Mouse (Mus musculus): ENCODE data around the gene Mast4. TPM values are rescaled to one million over a fixed set of nuclear protein-coding genes. Genes with fewer than 3 reads are reported as not detected.
A peak's percentile ranks its signal among the peaks of the same experiment; 100 is the strongest.

Mast4 gene
- total RNA-seq, 1 experiment from 2014 or later = 60.8 TPM

- no peak for DNase-seq
These were observed 370.8 kb downstream of the Mast4 start for GRCm38 (mm10) chr13:102963471-102963870.

DNA sequence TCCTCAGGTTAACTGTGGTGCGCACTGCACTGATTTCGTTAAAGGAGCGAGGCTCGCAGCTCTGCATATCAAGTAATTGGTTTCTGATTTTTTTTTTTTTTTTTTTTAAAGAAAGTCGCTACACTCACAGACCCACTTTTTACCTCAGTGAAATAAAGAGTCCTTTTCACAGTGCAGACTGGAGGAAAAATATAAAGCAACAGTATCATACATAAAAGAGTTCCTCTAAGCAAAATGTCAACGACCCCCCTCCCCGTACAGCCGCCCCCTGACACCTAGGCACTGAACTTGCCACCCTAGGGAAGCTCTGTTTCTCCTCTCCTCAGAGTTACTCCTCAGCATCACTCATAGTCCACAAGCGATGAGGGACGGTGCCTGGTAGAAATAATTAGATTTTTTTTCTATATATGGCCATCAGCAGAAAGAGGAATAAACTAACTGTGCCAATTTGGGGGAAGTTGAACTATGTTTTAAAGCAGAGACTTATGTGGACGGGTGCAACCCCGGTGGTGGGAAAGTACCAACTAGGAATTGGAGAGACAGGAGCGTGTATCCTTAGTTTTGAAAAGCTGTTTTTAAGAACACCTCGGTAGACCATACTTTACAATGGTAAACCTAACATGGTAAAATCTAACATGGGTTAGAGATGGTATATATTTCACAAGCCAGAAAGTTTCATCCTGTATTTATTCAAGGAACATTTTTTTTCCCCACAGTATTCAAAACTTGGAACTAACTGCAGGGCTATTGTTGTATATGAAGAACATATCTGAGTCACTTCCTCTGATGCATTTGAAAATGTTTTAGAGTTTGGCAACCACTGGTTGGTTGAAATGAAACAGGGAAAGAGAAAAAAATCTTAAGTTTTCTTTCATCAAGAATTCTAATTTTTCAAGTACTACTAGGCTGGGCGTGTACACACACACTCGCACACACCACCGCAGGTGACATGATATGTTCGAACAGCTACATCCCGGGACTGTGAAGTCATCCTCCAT is 375.7 kb downstream of the Mast4 start:
- DNase-seq = no peak

GRCm38 (mm10) chr13:102957508-102958272 is 376.6 kb downstream of the Mast4 start:
- peak; percentile 42 for DNase-seq

DNA sequence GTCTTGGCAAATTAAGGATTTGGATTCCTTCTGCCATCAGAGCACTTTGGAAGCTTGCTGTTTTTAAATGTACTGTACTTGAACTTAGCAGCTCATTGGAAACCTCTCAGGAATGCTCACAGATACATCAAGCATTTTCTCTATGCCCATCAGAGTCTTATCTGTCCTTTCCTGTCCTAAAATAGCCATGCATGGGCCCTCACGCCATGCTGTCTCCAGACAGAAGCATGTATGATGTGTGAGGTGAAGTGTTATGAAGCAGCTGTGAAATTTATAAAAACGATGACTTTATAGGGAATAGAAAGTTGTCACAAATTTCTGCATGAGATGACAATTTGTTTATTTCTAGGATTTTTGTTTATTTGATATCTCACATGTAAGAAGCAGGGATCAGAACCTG is 378.8 kb downstream of the Mast4 start:
- no peak for DNase-seq

- DNase-seq = no peak
These were observed 384.5 kb downstream of the Mast4 start for GRCm38 (mm10) chr13:102949756-102950155.

- no peak for DNase-seq
These were observed 385.3 kb downstream of the Mast4 start for GRCm38 (mm10) chr13:102948966-102949365.

DNA sequence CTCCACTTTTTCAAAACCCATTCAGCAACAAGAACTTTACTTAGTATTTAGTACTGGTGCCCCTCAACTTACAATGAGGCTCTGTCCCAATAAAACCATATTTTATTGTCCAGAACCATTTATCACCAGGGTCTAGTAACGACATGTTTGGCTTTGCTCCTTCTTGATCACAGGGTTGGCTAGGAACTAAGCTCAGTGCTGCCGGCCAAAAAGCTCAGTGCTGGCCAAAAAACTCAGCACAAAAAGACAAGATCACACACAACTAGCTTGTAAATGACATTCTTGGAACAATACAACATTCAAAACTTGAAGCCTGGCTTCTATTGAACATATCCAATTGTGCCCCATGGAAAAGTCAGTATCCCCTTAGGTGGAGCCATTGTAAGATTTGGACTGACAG is 386.8 kb downstream of the Mast4 start:
- DNase-seq = no peak

DNA sequence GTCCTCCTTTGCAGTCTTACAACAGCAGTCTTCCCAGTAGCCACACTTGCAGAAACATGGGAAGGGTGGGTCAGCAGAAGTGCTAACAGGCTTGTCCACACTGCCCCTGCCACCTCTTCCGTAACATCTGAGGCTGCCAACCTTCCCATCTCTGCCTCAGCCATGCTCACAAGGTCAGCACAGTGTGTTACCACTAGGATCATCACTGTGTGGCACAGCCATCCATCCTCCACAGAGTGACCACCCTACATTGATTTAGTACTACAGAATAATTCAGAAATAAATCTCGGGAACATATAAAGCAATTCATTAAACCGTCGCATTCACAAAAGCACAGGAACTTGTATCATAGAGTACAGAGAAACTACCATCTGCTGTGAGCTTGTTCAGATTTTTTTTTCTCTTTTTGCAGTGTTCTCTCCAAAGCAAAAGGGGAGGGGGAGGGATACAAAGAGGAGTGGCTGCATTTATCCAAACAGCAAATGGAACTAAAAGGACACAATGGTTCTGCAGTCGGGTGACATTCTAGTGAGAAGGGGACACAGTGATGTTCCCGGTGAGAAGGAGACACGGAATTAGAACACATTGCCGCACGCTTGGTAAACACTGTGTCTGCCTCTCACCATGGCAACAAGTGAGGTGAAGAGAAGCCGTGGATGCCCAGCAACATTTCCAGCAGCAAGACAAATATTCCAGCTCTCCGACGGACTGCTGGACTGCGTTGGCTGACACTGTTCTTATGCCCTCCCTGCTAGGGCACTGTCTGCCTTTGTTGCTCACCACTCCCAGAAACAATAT is 388.1 kb downstream of the Mast4 start:
- DNase-seq = no peak

DNA sequence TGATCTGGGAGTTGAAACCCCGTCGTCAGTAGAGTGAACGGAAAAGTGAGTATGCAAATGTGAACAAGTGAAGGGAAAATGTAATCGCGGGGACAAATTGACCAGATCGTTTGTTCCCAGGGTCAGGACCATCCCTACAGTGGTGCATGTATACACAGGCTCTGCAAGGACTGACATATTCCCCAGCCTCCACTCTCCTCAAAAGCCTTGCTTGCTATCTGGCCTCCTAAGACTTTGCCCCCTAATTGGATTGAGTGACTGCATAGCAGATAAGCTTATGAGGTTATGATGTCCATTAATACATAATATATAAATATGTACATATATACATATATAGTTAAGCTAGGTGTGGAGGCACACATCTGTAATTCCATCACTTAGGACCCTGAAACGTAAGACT is 388.8 kb downstream of the Mast4 start:
- no peak for DNase-seq

- no peak for DNase-seq
These were observed 389.8 kb downstream of the Mast4 start for GRCm38 (mm10) chr13:102944516-102944915.

DNA sequence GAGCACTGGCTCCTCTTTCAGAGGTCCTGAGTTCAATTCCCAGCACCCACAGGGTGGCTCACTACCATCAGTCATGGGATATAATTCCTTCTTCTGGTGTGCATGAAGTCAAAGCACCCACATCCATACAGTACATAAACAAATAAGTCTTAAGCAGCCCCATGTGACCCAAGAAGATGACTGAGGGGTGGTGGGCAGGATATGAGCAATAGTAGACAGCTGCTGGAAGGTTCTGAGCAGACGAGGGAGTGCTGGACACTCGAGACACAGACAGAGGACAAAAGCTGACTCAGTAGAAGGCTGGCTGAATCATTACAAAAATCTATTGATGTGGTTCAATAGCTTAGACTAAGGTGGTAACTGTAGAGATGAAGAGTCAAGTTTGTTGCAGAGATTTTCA is 391.7 kb downstream of the Mast4 start:
- DNase-seq = no peak

DNA sequence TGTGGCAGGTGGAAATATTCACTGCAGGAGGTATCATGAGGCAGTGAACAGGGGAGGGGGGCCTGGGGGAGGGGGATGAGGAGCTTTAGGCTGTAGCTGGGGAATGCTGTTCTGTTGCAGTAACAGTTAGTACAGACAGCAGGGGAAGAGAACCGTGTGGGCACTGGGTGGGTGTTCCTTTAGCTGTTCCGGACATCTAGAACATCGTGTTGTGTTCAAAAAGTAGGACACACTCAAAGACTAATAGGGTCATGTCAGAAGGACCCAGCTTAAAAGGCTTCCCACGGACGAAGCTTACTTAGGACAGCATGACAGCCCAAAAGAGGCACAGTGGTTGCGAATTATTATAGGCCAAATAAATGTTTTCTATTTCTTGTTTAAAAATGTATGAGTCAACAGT is 393.8 kb downstream of the Mast4 start:
- no peak for DNase-seq

- no peak for DNase-seq
These were observed 398.1 kb downstream of the Mast4 start for GRCm38 (mm10) chr13:102936233-102936632.

GRCm38 (mm10) chr13:102935788-102936187 is 398.5 kb downstream of the Mast4 start:
- DNase-seq = no peak

GRCm38 (mm10) chr13:102933702-102934101 is 400.6 kb downstream of the Mast4 start:
- DNase-seq = peak; percentile 50

GRCm38 (mm10) chr13:102932434-102932833 is 401.9 kb downstream of the Mast4 start:
- no peak for DNase-seq

- DNase-seq = no peak
These were observed 402.3 kb downstream of the Mast4 start for GRCm38 (mm10) chr13:102931951-102932350.

GRCm38 (mm10) chr13:102925844-102926598 is 408.3 kb downstream of the Mast4 start:
- no peak for DNase-seq

- DNase-seq = no peak
These were observed 414.6 kb downstream of the Mast4 start for GRCm38 (mm10) chr13:102919741-102920140.

- DNase-seq = no peak
These were observed 415.7 kb downstream of the Mast4 start for GRCm38 (mm10) chr13:102918616-102919015.

- DNase-seq = no peak
These were observed 419.0 kb downstream of the Mast4 start for GRCm38 (mm10) chr13:102915341-102915740.

- no peak for DNase-seq
These were observed 419.5 kb downstream of the Mast4 start for GRCm38 (mm10) chr13:102914800-102915199.
